Mouse (Mus musculus) forebrain, postnatal 0 days (tissue): ENCODE results near the gene Sbk2. TPM values are rescaled to one million over a fixed set of nuclear protein-coding genes. Genes with fewer than 3 reads are reported as not detected.

Source experiments
- ATAC-seq: fragments of 200-750 bp; cut with Nextera tagmentation; 2 replicates; pipeline ENCODE4 v1.8.0; 2017; ENCODE audit warnings: mild to moderate bottlenecking, moderate library complexity
- DNase-seq: peaks from one replicate; pipeline ENCODE4 v3.0.0-alpha.2; 2015
- H3K27ac ChIP-seq: fragments of 300-500 bp; sonication (generic); 2 replicates; pipeline ENCODE4 v1.5.1; 2014; ENCODE audit warnings: low read depth, mild to moderate bottlenecking, antibody characterized with exemption, low read length, moderate library complexity, mixed read lengths
- H3K27me3 ChIP-seq: fragments of 300-500 bp; sonication (generic); 2 replicates; pipeline ENCODE4 v1.6.1; 2014; ENCODE audit warnings: mild to moderate bottlenecking, low read length, mixed read lengths; ENCODE audit not compliant: insufficient read depth
- H3K36me3 ChIP-seq: fragments of 300-500 bp; sonication (generic); 2 replicates; pipeline ENCODE4 v1.6.1; 2014; ENCODE audit warnings: mild to moderate bottlenecking, moderate library complexity; ENCODE audit not compliant: insufficient read depth
- H3K4me1 ChIP-seq: fragments of 300-500 bp; sonication (generic); 2 replicates; pipeline ENCODE4 v1.6.1; 2014; ENCODE audit warnings: antibody characterized with exemption; ENCODE audit not compliant: insufficient read depth
- H3K4me2 ChIP-seq: fragments of 300-500 bp; sonication (generic); 2 replicates; pipeline ENCODE4 v1.6.1; 2014; ENCODE audit warnings: low read depth, mild to moderate bottlenecking, moderate library complexity
- H3K4me3 ChIP-seq: fragments of 300-500 bp; sonication (generic); 2 replicates; pipeline ENCODE4 v1.5.1; 2014; ENCODE audit warnings: low read depth, low read length, mixed read lengths
- H3K9ac ChIP-seq: fragments of 300-500 bp; sonication (generic); 2 replicates; pipeline ENCODE4 v1.6.1; 2014; ENCODE audit warnings: mild to moderate bottlenecking
- H3K9me3 ChIP-seq: fragments of 300-500 bp; sonication (generic); 2 replicates; pipeline ENCODE4 v1.6.1; 2016; ENCODE audit warnings: low read length
- CTCF ChIP-seq: sonication (generic); IDR thresholded peaks from 2 replicates; pipeline ENCODE4 v1.5.1; 2016; ENCODE audit warnings: antibody characterized with exemption, control low read depth, low read depth
- WGBS: fragments of 180-500 bp; shearing (Covaris S2); extraction: QIAGEN DNeasy Blood & Tissue Kit; methylation state at CpG from one replicate; pipeline ENCODE4 v1.1.7; 2014; 5-methylcytosine and 5-hydroxymethylcytosine counted together
- polyA plus RNA-seq: library from polyadenylated mRNA; unstranded; fragments of >200 nt; fragmentation: Nextera tagmentation; extraction: Ambion mirVana; gene quantifications from 2 replicates; pipeline ENCODE4 v1.2.1, GENCODE M21; 2015
- total RNA-seq: library from RNA; depleted of rRNA; stranded (reverse); fragments of >200 nt; gene quantifications from 2 replicates; pipeline ENCODE4 v1.2.3, GENCODE M21; 2014

The Sbk2 gene
- total and polyA plus RNA-seq, 2 experiments from 2014 or later: not detected

GRCm38 (mm10) chr7:4938456-4938855 lies 25.8 kb downstream of the Sbk2 start:
- H3K4me1 ChIP-seq: no peaks in the 10 kb centered on the region
- H3K4me3 ChIP-seq: no peak overlapping the region
- no peaks in the 10 kb centered on the region for H3K36me3 ChIP-seq
- peak; percentile 88 for TF ChIP-seq CTCF
- H3K4me2 ChIP-seq: no peak overlapping the region
- ATAC-seq (no peak), DNase-seq (peak; percentile 62)
- H3K27me3 ChIP-seq: no peaks in the 10 kb centered on the region
- H3K9ac ChIP-seq: no peak overlapping the region
- WGBS: 40% methylated on average over 2 of the region's 2 CpGs
- no peaks in the 10 kb centered on the region for H3K9me3 ChIP-seq
- H3K27ac ChIP-seq: no peak overlapping the region

DNA sequence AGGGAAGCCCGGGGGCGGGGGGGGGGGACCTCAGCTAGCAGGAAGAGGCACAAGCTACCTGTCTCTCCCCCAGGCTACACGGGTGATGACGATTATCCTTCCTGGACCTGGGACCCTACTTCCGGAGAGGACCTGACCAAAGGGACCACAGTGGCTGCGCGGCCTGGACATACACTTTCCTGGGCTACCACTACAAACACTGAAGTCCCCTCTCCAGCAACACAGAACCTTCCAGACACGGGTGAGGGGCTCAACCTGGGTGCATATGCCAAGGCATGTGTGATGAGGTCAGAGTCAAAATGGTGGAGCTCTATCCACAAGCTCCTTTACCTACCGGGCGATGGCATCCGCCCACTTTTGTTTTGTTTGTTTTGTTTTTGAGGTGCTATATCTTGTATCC lies 26.8 kb downstream of the Sbk2 start:
- DNase-seq (no peak), ATAC-seq (no peak)
- Histone ChIP-seq H3K4me3 (no peak overlapping the region), H3K9me3 (no peaks in the 10 kb centered on the region), H3K27ac (no peak overlapping the region), H3K9ac (no peak overlapping the region), H3K4me2 (no peak overlapping the region), H3K27me3 (no peaks in the 10 kb centered on the region), H3K36me3 (no peaks in the 10 kb centered on the region), H3K4me1 (no peaks in the 10 kb centered on the region)
- no peak for TF ChIP-seq CTCF
- WGBS: 80% methylated on average over 10 of the region's 11 CpGs

DNA sequence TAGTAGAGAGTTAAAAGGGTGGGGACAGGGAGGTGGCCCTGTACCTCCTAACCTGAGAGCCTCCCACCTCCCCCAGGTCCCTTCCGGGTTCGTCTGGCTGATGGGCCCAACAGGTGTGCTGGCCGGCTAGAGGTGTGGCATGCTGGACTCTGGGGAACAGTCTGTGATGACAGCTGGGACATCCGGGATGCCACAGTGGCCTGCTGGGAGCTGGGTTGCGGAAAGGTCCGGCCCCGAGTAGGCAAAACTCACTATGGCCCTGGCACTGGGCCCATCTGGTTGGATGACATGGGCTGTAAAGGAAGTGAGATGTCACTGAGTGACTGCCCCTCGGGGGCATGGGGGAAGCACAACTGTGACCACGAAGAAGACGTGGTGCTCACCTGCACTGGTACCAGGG lies 27.4 kb downstream of the Sbk2 start:
- Histone ChIP-seq H3K9ac (no peak overlapping the region), H3K4me2 (no peak overlapping the region), H3K27ac (no peak overlapping the region), H3K9me3 (no peaks in the 10 kb centered on the region), H3K4me1 (no peaks in the 10 kb centered on the region), H3K36me3 (no peaks in the 10 kb centered on the region), H3K27me3 (no peaks in the 10 kb centered on the region), H3K4me3 (no peak overlapping the region)
- TF ChIP-seq CTCF: no peak
- no peak for ATAC-seq
- DNase-seq: no peak
- whole genome bisulfite sequencing: 82% methylated on average over 10 of the region's 10 CpGs

- H3K9me3 ChIP-seq: no peaks in the 10 kb centered on the region
- no peaks in the 10 kb centered on the region for H3K36me3 ChIP-seq
- no peaks in the 10 kb centered on the region for H3K4me1 ChIP-seq
- no peak overlapping the region for H3K4me2 ChIP-seq
- DNase-seq (no peak), ATAC-seq (no peak)
- no peak overlapping the region for H3K27ac ChIP-seq
- WGBS: 79% methylated on average over 4 of the region's 4 CpGs
- H3K27me3 ChIP-seq: no peaks in the 10 kb centered on the region
- H3K9ac ChIP-seq: no peak overlapping the region
- H3K4me3 ChIP-seq: no peak overlapping the region
- TF ChIP-seq CTCF: no peak
These were observed 29.9 kb downstream of the Sbk2 start for GRCm38 (mm10) chr7:4934160-4934914.

- H3K4me3 ChIP-seq: no peak overlapping the region
- DNase-seq (no peak), ATAC-seq (no peak)
- no peaks in the 10 kb centered on the region for H3K9me3 ChIP-seq
- H3K27me3 ChIP-seq: no peaks in the 10 kb centered on the region
- no peaks in the 10 kb centered on the region for H3K4me1 ChIP-seq
- H3K4me2 ChIP-seq: no peak overlapping the region
- H3K27ac ChIP-seq: no peak overlapping the region
- H3K9ac ChIP-seq: no peak overlapping the region
- WGBS: 82% methylated on average over 12 of the region's 12 CpGs
- TF ChIP-seq CTCF: no peak
- no peaks in the 10 kb centered on the region for H3K36me3 ChIP-seq
These were observed 31.1 kb downstream of the Sbk2 start for GRCm38 (mm10) chr7:4933103-4933502.

- WGBS: 85% methylated on average over 17 of the region's 17 CpGs
- TF ChIP-seq CTCF: no peak
- no peak for ATAC-seq
- H3K27ac ChIP-seq: no peak overlapping the region
- no peaks in the 10 kb centered on the region for H3K27me3 ChIP-seq
- H3K9ac ChIP-seq: no peak overlapping the region
- no peak overlapping the region for H3K4me3 ChIP-seq
- H3K36me3 ChIP-seq: no peaks in the 10 kb centered on the region
- no peak for DNase-seq
- H3K9me3 ChIP-seq: no peaks in the 10 kb centered on the region
- no peak overlapping the region for H3K4me2 ChIP-seq
- peaks cover 19% of the 10 kb centered on the region; the same call in 1 of the 2 replicates for H3K4me1 ChIP-seq
These were observed 35.9 kb downstream of the Sbk2 start for GRCm38 (mm10) chr7:4928323-4928722.

- TF ChIP-seq CTCF: no peak
- Histone ChIP-seq H3K36me3 (no peaks in the 10 kb centered on the region), H3K27ac (no peak overlapping the region), H3K9ac (no peak overlapping the region), H3K4me1 (peaks cover 19% of the 10 kb centered on the region; the same call in 1 of the 2 replicates), H3K4me2 (no peak overlapping the region), H3K27me3 (no peaks in the 10 kb centered on the region), H3K9me3 (no peaks in the 10 kb centered on the region), H3K4me3 (no peak overlapping the region)
- 72% methylated on average over 8 of the region's 8 CpGs for WGBS
- ATAC-seq: no peak
- DNase-seq: no peak
These were observed 36.5 kb downstream of the Sbk2 start for GRCm38 (mm10) chr7:4927711-4928110.
